Mouse (Mus musculus) embryonic facial prominence, embryonic 11.5 days (tissue): Measurements from ENCODE around the gene Lrrk1. TPM values are rescaled to one million over a fixed set of nuclear protein-coding genes. Genes with fewer than 3 reads are reported as not detected.

Experiments
- ATAC-seq: fragments of 200-750 bp; cut with Nextera tagmentation; replicated peaks from 2 replicates; pipeline ENCODE4 v1.8.0; 2017; ENCODE audit warnings: low read depth; ENCODE audit not compliant: insufficient number of reproducible peaks, low FRiP score, low TSS enrichment
- DNase-seq: peaks from one replicate; pipeline ENCODE4 v3.0.0-alpha.2; 2015; ENCODE audit warnings: low spot score
- H3K27ac ChIP-seq: fragments of 300-500 bp; sonication (generic); replicated peaks from 2 replicates; pipeline ENCODE4 v1.5.1; 2014; ENCODE audit warnings: mild to moderate bottlenecking, low read depth, low read length, control low read depth
- H3K27me3 ChIP-seq: fragments of 300-500 bp; sonication (generic); 2 replicates; pipeline ENCODE4 v1.6.1; 2014; ENCODE audit warnings: mild to moderate bottlenecking, low read length, moderate library complexity, mixed read lengths; ENCODE audit not compliant: control insufficient read depth, insufficient read depth
- H3K36me3 ChIP-seq: fragments of 300-500 bp; sonication (generic); replicated peaks from 2 replicates; pipeline ENCODE4 v1.6.1; 2014; ENCODE audit warnings: low read depth, mild to moderate bottlenecking, low read length, moderate library complexity, mixed read lengths; ENCODE audit not compliant: control insufficient read depth, insufficient read depth
- H3K4me1 ChIP-seq: fragments of 300-500 bp; sonication (generic); 2 replicates; pipeline ENCODE4 v1.6.1; 2014; ENCODE audit warnings: low read length, mixed read lengths; ENCODE audit not compliant: control insufficient read depth, insufficient read depth
- H3K4me2 ChIP-seq: fragments of 300-500 bp; sonication (generic); 2 replicates; pipeline ENCODE4 v1.6.1; 2014; ENCODE audit warnings: low read depth, mild to moderate bottlenecking, control low read depth, low read length, moderate library complexity
- H3K4me3 ChIP-seq: fragments of 300-500 bp; sonication (generic); 2 replicates; pipeline ENCODE4 v1.5.1; 2014; ENCODE audit warnings: low read depth, low read length, control low read depth
- H3K9ac ChIP-seq: fragments of 300-500 bp; sonication (generic); replicated peaks from 2 replicates; pipeline ENCODE4 v1.6.1; 2014; ENCODE audit warnings: mild to moderate bottlenecking, control low read depth, low read length
- H3K9me3 ChIP-seq: fragments of 300-500 bp; sonication (generic); replicated peaks from 2 replicates; pipeline ENCODE4 v1.6.1; 2016; ENCODE audit warnings: mild to moderate bottlenecking, low read length, inconsistent platforms, mixed read lengths; ENCODE audit not compliant: control insufficient read depth
- WGBS: fragments of 180-500 bp; shearing (Covaris S2); extraction: QIAGEN DNeasy Blood & Tissue Kit; methylation state at CpG from one replicate; pipeline ENCODE4 v1.1.7; 2014; 5-methylcytosine and 5-hydroxymethylcytosine counted together
- polyA plus RNA-seq: library from polyadenylated mRNA; unstranded; fragments of >200 nt; fragmentation: Nextera tagmentation; extraction: Ambion mirVana; gene quantifications from 2 replicates; pipeline ENCODE4 v1.2.1, GENCODE M21; 2014

Lrrk1 gene
- polyA plus RNA-seq, 1 experiment from 2014 or later = 3.1 TPM

DNA sequence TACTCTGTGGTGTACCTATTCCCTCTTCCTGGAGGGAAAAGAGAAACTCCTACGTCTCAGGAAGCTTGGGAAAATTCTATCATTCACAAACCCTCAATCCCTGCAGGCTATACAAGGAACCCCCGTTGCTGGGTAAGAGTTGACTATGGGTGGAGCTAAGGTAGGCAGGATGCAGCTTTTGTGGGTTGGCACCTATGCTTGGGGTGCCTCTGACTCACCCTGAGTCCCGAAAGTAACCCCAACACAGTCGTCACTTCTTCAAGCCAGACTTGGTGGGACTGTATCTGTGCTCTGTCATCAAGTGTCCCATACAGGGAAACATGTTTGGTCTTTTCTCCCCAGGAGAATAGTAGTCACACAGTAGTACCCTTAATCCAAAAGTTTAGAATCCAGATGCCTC lies 86.7 kb downstream of the Lrrk1 start:
- Histone ChIP-seq H3K36me3 (no peaks in the 10 kb centered on the region), H3K4me1 (no peaks in the 10 kb centered on the region), H3K4me3 (no peak overlapping the region), H3K9ac (no peak overlapping the region), H3K27ac (no peak overlapping the region), H3K9me3 (no peaks in the 10 kb centered on the region), H3K4me2 (no peak overlapping the region), H3K27me3 (no peaks in the 10 kb centered on the region)
- ATAC-seq (no peak), DNase-seq (no peak)
- 84% methylated on average over 4 of the region's 4 CpGs for WGBS

DNA sequence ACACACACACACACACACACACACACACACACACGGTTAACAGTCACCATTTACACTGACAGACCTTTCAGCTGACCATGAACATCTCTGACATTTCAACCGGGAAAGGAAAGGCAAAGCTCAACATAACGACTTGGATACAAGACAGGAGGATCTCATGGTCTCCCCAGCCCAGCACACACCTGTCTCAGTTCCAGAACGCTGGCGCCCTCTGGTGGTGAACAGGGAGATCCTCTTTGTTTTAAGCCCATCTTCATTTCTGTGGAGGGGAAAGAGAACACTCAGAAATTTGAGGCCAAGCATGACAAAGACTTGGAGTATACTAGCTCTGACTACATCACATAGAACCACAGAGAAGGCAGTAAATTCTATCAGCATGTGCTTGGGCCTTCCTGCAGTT lies 87.5 kb downstream of the Lrrk1 start:
- 12% methylated on average over 5 of the region's 5 CpGs for WGBS
- ATAC-seq (peak; percentile 67; the same call in 1 of the 2 replicates), DNase-seq (peak; percentile 88)
- Histone ChIP-seq H3K4me2 (no peak overlapping the region), H3K27me3 (no peaks in the 10 kb centered on the region), H3K4me1 (no peaks in the 10 kb centered on the region), H3K36me3 (no peaks in the 10 kb centered on the region), H3K9me3 (no peaks in the 10 kb centered on the region), H3K27ac (no peak overlapping the region), H3K4me3 (no peak overlapping the region), H3K9ac (no peak overlapping the region)

DNA sequence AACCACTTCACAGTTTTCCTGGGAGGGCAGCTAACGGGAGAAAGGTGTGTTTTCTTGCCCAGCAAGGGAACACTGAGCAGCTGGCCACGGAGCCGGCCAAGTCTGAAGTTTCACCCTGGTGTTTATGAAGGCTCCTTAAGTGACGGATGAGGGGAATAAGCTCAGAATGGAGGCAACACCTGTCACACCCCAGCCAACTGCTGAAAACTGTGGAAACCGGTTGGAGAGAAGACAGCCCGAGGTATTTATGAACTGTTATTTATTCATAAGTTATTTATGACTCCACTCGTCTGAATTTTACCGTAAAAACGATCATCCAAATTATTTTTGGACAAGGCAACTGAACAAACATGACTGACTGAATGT lies 90.5 kb downstream of the Lrrk1 start:
- no peaks in the 10 kb centered on the region for H3K9me3 ChIP-seq
- no peak overlapping the region for H3K4me3 ChIP-seq
- no peaks in the 10 kb centered on the region for H3K27me3 ChIP-seq
- H3K36me3 ChIP-seq = no peaks in the 10 kb centered on the region
- H3K27ac ChIP-seq = no peak overlapping the region
- no peak for ATAC-seq
- H3K9ac ChIP-seq = no peak overlapping the region
- WGBS = 73% methylated on average over 9 of the region's 9 CpGs
- H3K4me1 ChIP-seq = no peaks in the 10 kb centered on the region
- no peak overlapping the region for H3K4me2 ChIP-seq
- DNase-seq = no peak

DNA sequence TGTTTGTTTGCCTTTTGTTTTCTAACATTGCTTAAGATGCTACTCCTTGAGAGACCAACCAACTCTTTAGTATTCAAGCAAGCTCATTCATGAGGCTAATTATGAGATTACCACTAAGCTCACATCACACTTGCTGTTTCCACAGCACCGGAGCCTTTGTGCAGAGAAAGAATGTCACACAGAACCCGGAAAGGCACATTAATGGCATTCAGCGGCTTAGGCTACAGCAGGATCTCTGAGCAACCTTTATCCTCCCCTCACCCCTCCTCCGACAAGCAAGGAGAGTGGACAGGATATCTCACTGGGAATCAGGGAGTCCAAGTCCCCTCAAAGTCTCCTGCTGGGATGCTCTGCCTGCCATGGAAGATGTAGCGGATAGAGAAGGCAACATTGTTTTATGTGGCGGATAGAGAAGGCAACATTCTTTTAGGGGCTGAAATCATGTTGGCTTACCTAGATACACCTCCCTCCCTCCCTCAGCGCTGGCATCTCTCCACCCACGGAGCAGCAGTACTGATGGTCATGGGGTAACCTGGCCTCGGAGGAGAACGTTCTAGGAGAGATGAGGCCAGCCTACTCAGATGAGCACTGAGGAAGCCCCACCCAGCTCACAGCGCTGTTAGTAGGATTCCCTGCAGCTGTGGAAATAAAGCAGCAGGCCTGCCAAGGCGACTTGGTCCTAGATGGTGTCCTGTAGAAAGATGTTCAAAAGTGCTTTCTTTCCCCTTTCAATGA lies 91.1 kb downstream of the Lrrk1 start:
- ATAC-seq (no peak), DNase-seq (peak; percentile 12)
- H3K27ac ChIP-seq = no peak overlapping the region
- H3K4me1 ChIP-seq = no peaks in the 10 kb centered on the region
- no peak overlapping the region for H3K4me2 ChIP-seq
- H3K27me3 ChIP-seq = no peaks in the 10 kb centered on the region
- no peaks in the 10 kb centered on the region for H3K36me3 ChIP-seq
- WGBS = 49% methylated on average over 12 of the region's 12 CpGs
- no peak overlapping the region for H3K4me3 ChIP-seq
- H3K9ac ChIP-seq = no peak overlapping the region
- no peaks in the 10 kb centered on the region for H3K9me3 ChIP-seq

DNA sequence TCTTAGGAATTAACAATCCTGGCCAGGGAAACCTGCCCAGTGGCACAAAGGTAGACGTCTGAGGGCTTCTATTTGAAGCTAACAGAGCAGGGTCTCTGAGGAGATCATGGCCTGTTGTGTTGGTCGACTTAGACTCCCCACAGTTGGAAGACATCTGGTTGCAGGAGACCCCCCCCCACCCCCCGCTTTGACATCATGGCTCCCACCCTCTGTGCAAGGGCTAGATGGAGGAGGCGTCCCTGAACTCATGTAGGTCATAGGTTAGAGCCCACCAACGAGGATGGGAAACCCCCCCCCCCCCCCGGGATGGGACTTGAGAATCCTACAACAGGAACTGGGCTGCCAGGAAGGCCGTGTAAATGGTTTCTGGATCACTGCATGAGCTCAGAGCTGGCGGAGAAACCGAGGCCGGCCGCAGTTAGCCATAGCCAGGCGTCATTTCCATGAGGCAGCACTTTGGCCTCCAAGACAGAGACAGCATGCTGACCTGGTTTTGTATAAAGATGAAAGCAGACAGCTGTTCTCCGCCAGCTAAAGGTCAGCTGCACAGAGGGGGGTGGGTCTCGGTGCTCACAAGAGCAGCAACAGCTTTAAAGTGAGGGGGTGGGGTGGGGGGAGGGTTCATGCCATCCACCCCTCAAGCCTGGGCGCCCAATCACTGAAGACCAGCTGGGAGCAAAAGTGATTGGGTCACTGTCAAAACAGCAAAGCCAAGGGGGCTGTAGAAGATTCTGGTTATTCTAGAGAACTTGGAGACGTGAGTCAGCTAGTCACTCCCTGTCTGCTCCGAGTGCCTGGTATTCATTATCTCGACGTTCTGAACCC lies 95.4 kb downstream of the Lrrk1 start:
- WGBS = 44% methylated on average over 19 of the region's 19 CpGs
- Histone ChIP-seq H3K4me1 (no peaks in the 10 kb centered on the region), H3K4me3 (no peak overlapping the region), H3K9ac (no peak overlapping the region), H3K9me3 (no peaks in the 10 kb centered on the region), H3K36me3 (no peaks in the 10 kb centered on the region), H3K4me2 (no peak overlapping the region), H3K27me3 (no peaks in the 10 kb centered on the region), H3K27ac (no peak overlapping the region)
- DNase-seq (peak; percentile 6), ATAC-seq (0 out of 2 replicates have a peak, but pooled peaks have one; percentile 7)

DNA sequence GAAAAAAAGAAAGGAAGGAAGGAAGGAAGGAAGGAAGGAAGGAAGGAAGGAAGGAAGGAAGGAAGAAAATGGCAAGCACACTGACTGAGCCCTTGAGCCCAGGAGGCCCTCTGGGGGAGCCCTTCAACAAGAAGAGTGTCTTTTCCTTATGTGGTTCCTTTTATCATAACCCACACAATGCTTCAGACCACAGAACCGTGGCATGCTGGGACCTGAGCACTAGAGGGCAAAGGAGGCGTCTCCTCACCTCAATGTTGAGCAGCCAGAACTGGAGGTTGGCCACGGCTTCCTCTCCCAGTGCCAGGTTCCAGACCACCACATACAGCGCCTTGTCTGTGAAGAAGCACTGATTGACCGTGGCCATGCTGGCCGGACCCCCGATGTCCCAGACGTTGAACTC lies 96.1 kb downstream of the Lrrk1 start:
- Histone ChIP-seq H3K27me3 (no peaks in the 10 kb centered on the region), H3K36me3 (no peaks in the 10 kb centered on the region), H3K9me3 (no peaks in the 10 kb centered on the region), H3K27ac (no peak overlapping the region), H3K4me3 (no peak overlapping the region), H3K4me1 (no peaks in the 10 kb centered on the region), H3K9ac (no peak overlapping the region), H3K4me2 (no peak overlapping the region)
- WGBS = 89% methylated on average over 8 of the region's 8 CpGs
- ATAC-seq (no peak), DNase-seq (no peak)

DNA sequence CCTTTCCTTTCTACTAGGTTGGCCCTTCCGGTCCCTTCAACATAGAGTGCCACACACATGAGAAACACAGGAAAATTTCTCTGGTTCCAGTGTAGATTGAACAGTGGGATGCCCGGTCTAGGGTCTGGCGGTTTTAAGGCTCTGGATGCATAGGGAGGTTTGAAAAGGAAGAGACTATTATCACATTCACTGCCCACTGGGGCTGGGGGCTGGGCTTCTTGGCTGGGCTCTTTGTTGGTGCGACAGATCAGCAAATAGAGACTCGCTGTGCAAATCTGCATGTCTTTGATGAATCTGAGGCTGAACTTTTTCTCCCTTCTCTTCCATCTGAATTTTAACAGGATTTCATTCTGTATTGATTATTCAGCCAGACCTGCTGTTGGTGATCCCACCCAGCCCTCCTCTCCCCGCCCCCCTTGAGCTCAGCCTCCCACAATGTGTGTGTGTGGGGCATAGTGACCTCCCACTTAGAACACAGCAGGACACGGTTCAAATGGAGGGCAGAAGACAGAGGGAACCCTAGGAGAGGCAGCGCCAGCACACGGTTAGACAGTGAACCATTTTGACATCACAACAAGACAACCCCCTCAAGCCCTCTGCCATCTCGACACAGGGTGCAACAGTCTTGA lies 105.1 kb downstream of the Lrrk1 start:
- no peak overlapping the region for H3K4me3 ChIP-seq
- H3K4me2 ChIP-seq = no peak overlapping the region
- H3K9me3 ChIP-seq = no peaks in the 10 kb centered on the region
- H3K9ac ChIP-seq = no peak overlapping the region
- no peak for ATAC-seq
- no peaks in the 10 kb centered on the region for H3K36me3 ChIP-seq
- 19% methylated on average over 10 of the region's 10 CpGs for WGBS
- no peaks in the 10 kb centered on the region; the same call in 1 of the 2 replicates for H3K4me1 ChIP-seq
- H3K27ac ChIP-seq = no peak overlapping the region
- DNase-seq = peak; percentile 7
- no peaks in the 10 kb centered on the region for H3K27me3 ChIP-seq

DNA sequence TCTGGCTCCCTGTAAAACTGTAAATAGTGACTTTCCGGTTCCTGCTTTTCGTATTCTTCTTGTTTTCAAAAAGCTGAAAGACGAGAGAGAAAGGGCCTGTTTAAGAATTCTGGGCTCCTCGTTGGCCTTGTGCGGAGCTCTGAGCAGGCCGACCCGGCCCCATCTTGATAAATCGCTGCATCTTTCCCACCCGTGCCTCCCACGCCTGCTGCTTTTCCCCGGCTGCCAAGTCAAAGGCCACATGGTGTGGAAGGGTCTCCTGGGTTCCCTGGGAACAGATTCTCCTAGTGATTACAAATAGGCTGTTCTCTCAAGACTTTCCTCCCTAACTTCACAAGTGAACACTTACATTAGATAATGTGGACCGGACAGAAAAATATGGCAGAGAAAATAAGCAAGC lies 105.9 kb downstream of the Lrrk1 start:
- no peak overlapping the region for H3K4me3 ChIP-seq
- ATAC-seq (no peak), DNase-seq (no peak)
- 76% methylated on average over 12 of the region's 12 CpGs for WGBS
- no peak overlapping the region for H3K27ac ChIP-seq
- no peaks in the 10 kb centered on the region for H3K27me3 ChIP-seq
- no peak overlapping the region for H3K4me2 ChIP-seq
- H3K9ac ChIP-seq = no peak overlapping the region
- H3K4me1 ChIP-seq = no peaks in the 10 kb centered on the region; the same call in 1 of the 2 replicates
- H3K36me3 ChIP-seq = no peaks in the 10 kb centered on the region
- H3K9me3 ChIP-seq = no peaks in the 10 kb centered on the region
